Mouse (Mus musculus) heart, embryonic 16.5 days (tissue): ENCODE results near the gene Anxa7. TPM values are rescaled to one million over a fixed set of nuclear protein-coding genes. Genes with fewer than 3 reads are reported as not detected.
A peak's percentile ranks its signal among the peaks of the same experiment; 100 is the strongest.

Source experiments
- ATAC-seq: fragments of 200-750 bp; cut with Nextera tagmentation; replicated peaks from 2 replicates; pipeline ENCODE4 v1.8.0; 2017; ENCODE audit warnings: moderate number of reproducible peaks; ENCODE audit not compliant: insufficient read depth, low FRiP score; ENCODE audit errors: extremely low read depth
- H3K27ac ChIP-seq: fragments of 300-500 bp; sonication (generic); 2 replicates; pipeline ENCODE4 v1.5.1; 2014; ENCODE audit warnings: mild to moderate bottlenecking, low read length, control low read depth, moderate library complexity
- H3K27me3 ChIP-seq: fragments of 300-500 bp; sonication (generic); 2 replicates; pipeline ENCODE4 v1.6.1; 2014; ENCODE audit warnings: low read length, mixed read lengths; ENCODE audit not compliant: control insufficient read depth, insufficient read depth
- H3K36me3 ChIP-seq: fragments of 300-500 bp; sonication (generic); 2 replicates; pipeline ENCODE4 v1.6.1; 2014; ENCODE audit not compliant: control insufficient read depth, insufficient read depth
- H3K4me1 ChIP-seq: fragments of 300-500 bp; sonication (generic); 2 replicates; pipeline ENCODE4 v1.6.1; 2014; ENCODE audit warnings: low read length, mixed read lengths; ENCODE audit not compliant: control insufficient read depth, insufficient read depth
- H3K4me2 ChIP-seq: fragments of 300-500 bp; sonication (generic); 2 replicates; pipeline ENCODE4 v1.6.1; 2014; ENCODE audit warnings: low read depth, mild to moderate bottlenecking, control low read depth, low read length
- H3K4me3 ChIP-seq: fragments of 300-500 bp; sonication (generic); 2 replicates; pipeline ENCODE4 v1.5.1; 2014; ENCODE audit warnings: mild to moderate bottlenecking, control low read depth, low read length
- H3K9ac ChIP-seq: fragments of 300-500 bp; sonication (generic); 2 replicates; pipeline ENCODE4 v1.6.1; 2014; ENCODE audit warnings: low read length, control low read depth
- H3K9me3 ChIP-seq: fragments of 300-500 bp; sonication (generic); replicated peaks from 2 replicates; pipeline ENCODE4 v1.6.1; 2016; ENCODE audit warnings: low read length; ENCODE audit not compliant: control insufficient read depth
- WGBS: fragments of 180-500 bp; shearing (Covaris S2); extraction: QIAGEN DNeasy Blood & Tissue Kit; methylation state at CpG from one replicate; pipeline ENCODE4 v1.1.7; 2014; 5-methylcytosine and 5-hydroxymethylcytosine counted together
- polyA plus RNA-seq: library from polyadenylated mRNA; unstranded; fragments of >200 nt; fragmentation: Nextera tagmentation; extraction: Ambion mirVana; gene quantifications from 2 replicates; pipeline ENCODE4 v1.2.1, GENCODE M21; 2015

Anxa7 gene
- polyA plus RNA-seq, 1 experiment from 2014 or later = 51.5 TPM

DNA sequence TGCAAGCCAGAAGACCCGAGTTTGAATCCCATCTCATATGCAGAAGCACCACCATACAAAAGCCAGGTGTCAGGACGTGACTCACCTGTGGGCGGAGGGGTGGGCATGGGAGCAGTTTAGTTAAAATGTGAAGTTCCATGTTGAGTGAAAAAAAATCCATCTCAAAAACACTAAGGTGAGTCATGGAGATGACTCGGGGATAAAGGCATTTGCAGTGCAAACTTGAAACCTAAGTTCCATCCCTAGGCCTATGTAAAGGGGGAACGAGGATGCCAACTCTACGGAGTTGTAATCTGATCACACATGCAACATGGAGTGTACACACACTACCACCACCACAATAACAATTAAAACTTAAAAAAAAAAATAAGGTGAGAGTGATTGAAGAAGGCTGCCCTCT, 56.9 kb downstream of the Anxa7 start:
- Histone ChIP-seq H3K27me3 (no peaks in the 10 kb centered on the region), H3K4me1 (no peaks in the 10 kb centered on the region), H3K9ac (no peak overlapping the region), H3K9me3 (no peaks in the 10 kb centered on the region), H3K36me3 (no peaks in the 10 kb centered on the region), H3K4me3 (no peak overlapping the region), H3K4me2 (no peak overlapping the region), H3K27ac (no peak overlapping the region)
- no peak for ATAC-seq
- WGBS = 82% methylated on average over 6 of the region's 6 CpGs

DNA sequence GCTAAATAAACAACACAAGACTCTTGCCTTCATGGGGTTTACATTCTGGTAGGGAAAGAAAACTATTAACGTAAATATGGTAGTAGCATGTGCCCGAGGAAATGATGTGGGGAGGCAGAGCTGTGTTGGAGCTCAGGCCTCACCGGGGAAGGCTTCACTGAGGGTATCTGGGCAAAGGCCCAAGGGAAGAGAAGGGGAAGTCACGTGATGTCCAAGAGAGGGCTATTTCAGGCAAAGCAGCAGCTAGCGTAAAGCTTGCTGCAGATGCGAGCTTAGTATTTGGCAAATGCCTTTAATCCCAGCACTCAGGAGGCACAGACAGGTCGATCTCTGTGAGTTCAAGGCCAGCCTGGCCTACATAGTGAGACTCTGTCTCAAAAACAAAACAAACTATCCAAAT, 57.7 kb downstream of the Anxa7 start:
- Histone ChIP-seq H3K4me1 (no peaks in the 10 kb centered on the region), H3K4me2 (no peak overlapping the region), H3K4me3 (no peak overlapping the region), H3K27ac (no peak overlapping the region), H3K36me3 (no peaks in the 10 kb centered on the region), H3K9me3 (no peaks in the 10 kb centered on the region), H3K9ac (no peak overlapping the region), H3K27me3 (no peaks in the 10 kb centered on the region)
- 35% methylated on average over 7 of the region's 7 CpGs for WGBS
- ATAC-seq = 0 out of 2 replicates have a peak, but pooled peaks have one; percentile 28

Other genes starting within 250 kb of the Anxa7 start
- gene Kcnk16, start 210.9 kb downstream of the Anxa7 start, polyA plus RNA-seq = not detected in 2 replicates
- 15.4 and 15.6 TPM in 2 replicates for gene Nudt13, start 185.4 kb downstream of the Anxa7 start, polyA plus RNA-seq
- 34.9 and 35.8 TPM in 2 replicates for gene Ecd, start 132.0 kb downstream of the Anxa7 start, polyA plus RNA-seq
- gene Fam149b, start 132.0 kb downstream of the Anxa7 start, polyA plus RNA-seq = 26.3 TPM in 2 replicates
- gene Dnajc9, start 91.2 kb downstream of the Anxa7 start, polyA plus RNA-seq = 101 and 126 TPM in 2 replicates
- 93.5 and 93.8 TPM in 2 replicates for gene Mrps16, start 86.5 kb downstream of the Anxa7 start, polyA plus RNA-seq
- gene Cfap70, start 27.9 kb downstream of the Anxa7 start, polyA plus RNA-seq = 0.45 and 0.61 TPM in 2 replicates
- gene Mss51, start 16.8 kb upstream of the Anxa7 start, polyA plus RNA-seq = 0.25 and 0.60 TPM in 2 replicates
- 28.4 and 32.0 TPM in 2 replicates for gene Ppp3cb, start 66.4 kb upstream of the Anxa7 start, polyA plus RNA-seq
- gene Usp54, start 160.9 kb upstream of the Anxa7 start, polyA plus RNA-seq = 3.8 and 4.5 TPM in 2 replicates
- gene Myoz1, start 176.4 kb upstream of the Anxa7 start, polyA plus RNA-seq = 12.0 and 14.9 TPM in 2 replicates
- gene Synpo2l, start 188.2 kb upstream of the Anxa7 start, polyA plus RNA-seq = 172 and 183 TPM in 2 replicates
- gene Sec24c, start 194.2 kb upstream of the Anxa7 start, polyA plus RNA-seq = 73.2 and 76.2 TPM in 2 replicates
- gene Fut11, start 214.8 kb upstream of the Anxa7 start, polyA plus RNA-seq = 20.5 and 20.6 TPM in 2 replicates
- 175 and 177 TPM in 2 replicates for gene Chchd1, start 222.9 kb upstream of the Anxa7 start, polyA plus RNA-seq
- 22.3 and 24.1 TPM in 2 replicates for gene Zswim8, start 227.4 kb upstream of the Anxa7 start, polyA plus RNA-seq